Mouse (Mus musculus): Measurements from ENCODE around the gene Metap1d.

Gene Metap1d

DNA sequence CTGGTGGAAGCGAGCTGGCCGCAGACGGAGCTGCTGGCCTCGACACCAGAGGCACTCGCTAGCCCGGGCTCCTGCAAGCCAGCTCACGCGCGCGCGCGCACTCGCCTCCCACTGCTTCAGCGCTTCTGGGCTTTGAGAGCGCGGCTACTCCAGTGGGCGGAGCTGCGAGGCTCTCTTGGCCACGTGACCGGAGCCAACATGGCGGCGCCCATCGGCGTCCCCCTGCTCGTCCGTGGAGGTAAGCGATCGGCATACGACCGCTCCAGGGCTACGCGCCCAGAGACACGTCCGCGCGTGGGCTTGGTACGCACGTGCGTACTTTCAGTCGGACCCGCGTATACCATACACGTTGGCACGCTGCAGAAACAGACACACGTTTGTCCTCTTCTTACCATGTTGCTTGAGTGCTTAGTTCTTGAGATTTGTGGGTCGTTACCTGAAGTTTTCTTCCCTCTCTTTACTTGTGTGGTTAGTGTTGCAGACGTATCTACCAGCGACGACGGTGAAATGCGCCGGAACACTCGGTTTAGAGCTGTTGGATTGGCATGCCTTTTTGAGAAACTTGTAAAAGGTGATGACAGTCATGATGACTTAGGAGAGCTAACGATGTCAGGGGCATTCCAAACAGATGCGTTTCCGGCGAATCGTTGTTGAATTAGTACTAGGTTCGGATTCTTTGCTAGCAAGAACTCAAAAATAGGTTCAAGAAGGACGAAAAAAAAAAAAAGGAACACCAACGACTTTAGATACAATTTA is at the start of gene Metap1d:
Gene Metap1d, plus strand, starts transcription at position 116 of the 756 bp plus-strand sequence.
- DNase-seq: peak; percentile 97

DNA sequence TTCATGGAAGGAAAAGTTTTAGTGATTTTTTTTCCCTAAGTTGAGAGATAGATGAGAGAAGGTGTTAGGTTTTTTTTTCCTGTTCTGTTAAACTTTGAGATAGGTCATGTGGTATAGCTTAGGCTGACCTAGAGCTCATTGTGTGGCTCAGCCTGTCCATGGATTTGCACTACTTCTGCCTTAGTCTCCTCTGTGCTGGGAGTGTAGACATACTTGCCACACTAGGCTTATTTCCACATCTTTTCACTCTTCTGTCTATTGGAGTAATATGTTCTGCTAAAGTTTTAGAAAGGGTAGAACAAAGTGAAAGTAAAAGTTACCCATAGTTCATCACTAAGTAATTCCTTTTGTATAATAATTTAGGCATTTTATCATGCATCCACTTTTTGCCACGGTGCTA is 47.5 kb upstream of the Metap1d start:
- DNase-seq: no peak

DNA sequence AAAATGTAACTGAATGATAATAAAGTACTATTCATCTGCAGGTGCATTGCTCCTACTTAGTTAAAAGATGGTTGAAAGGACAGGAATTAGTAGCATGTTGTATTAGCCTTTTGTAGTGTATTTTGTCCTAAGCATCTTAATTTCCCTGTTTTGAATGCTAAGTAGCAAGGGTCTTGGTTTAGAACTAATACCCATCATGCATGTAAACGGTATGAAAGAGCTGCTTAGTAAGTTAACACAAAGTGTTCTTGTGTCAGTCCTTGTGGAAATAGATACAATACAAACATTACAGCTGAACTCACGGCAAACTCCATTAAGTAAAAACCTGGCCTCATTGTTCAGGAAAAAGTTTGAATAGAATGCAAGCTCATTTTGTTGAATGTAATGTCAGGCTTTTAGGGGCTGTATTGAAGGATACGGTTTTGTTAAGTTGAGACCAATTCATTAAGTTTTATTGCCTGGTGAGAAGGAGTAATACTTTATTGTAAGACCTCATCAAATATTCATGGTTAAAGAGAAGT is 34.3 kb upstream of the Metap1d start:
- DNase-seq: no peak

DNA sequence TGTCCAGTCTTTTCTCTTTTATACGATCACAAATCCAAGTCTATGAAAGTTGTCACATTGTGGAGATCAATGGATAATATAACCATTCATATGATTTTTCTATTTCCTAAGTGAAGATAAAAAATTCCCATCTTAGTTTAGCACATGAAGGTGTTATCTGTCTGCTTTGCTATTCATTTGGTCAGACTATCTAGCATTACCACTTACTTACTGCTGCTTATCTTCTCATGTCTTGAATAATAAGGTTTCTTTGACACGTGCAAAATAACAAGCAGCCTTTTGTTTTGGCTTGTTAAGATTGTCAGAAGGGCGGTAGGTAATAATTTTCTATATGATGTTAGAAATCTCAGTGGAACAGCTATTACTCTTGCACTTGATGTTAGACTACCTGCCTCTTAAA is 33.7 kb upstream of the Metap1d start:
- DNase-seq: no peak

DNA sequence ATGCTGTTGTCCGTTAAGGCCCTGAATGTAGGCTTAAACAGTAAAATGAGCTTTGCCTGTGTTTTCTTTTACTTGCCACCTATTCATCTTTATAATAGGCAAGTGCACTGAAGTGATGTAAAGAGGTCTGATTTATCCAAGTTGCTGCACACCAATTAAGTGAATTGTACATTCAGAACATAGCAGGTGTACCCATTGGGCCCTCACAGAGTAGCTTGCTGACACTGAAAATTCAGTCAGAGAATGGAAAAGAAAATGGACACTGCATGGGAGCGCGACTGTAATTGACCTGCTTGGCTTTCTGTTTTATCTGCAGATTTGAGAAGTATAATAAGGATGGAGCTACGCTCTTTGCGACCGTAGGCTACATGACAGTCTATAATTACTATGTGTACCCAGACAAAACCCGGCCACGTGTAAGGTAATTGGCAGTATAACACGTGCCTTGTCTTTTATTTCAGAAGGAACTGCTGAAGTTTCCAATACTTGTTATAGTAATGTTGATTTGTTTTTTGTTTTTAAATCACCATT is 32.1 kb upstream of the Metap1d start:
- no peak for DNase-seq

DNA sequence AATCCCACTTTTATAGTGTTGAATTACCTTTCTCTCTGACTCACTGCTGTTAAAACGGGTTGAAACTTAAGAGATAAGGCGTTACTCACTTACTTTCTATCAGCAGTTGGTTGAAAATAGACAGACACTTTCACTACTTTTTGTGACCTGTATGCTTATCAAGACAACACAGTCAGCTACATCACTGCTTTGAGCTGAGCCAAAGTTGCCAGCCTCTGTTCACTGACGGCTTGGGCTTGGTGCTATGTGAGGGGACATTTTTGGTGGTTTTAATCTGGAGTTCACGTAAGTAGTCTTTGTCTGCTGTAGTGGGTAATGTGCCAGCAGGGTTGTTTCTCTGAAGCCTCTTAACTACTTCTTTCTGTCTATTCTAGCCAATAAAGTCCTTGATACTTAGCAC is 28.5 kb upstream of the Metap1d start:
- DNase-seq: no peak

DNA sequence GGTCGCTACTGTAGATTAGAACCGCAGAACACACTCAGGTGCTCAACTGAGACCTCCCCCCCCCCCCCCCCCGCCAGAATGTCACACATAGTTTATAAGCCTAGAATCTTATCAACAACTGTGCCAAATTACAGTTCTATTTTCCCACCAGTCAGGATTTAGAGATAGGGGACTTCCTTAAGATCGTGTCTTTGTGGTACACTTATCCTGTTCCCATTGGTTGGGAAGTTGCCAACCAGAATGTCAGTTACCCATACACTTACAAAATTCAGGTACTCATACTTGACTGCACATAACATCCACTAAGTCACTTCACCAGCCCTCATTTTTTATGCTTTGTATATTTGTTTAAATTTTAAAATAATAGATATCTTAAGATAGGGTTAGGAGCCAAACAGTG is 17.6 kb upstream of the Metap1d start:
- DNase-seq: no peak

DNA sequence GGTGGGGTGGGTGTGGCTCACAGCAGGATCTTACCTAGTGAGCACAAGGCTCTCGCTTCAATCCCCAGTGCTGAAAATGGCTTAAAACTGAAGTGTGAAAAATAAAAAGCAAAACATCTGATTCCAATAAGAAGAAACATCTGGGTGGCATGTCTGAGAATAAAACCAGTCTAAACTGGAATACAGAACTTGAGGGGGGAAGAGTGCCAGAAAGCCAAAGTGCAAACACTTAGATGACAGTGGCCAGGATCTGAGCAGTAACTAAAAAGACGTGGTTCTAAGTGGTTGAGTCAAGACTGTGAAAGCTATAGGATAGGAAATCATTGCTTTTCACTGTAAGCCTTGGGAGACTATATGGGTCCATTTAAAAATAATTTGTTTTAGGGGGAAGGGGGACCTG is 9.7 kb upstream of the Metap1d start:
- DNase-seq: no peak

DNA sequence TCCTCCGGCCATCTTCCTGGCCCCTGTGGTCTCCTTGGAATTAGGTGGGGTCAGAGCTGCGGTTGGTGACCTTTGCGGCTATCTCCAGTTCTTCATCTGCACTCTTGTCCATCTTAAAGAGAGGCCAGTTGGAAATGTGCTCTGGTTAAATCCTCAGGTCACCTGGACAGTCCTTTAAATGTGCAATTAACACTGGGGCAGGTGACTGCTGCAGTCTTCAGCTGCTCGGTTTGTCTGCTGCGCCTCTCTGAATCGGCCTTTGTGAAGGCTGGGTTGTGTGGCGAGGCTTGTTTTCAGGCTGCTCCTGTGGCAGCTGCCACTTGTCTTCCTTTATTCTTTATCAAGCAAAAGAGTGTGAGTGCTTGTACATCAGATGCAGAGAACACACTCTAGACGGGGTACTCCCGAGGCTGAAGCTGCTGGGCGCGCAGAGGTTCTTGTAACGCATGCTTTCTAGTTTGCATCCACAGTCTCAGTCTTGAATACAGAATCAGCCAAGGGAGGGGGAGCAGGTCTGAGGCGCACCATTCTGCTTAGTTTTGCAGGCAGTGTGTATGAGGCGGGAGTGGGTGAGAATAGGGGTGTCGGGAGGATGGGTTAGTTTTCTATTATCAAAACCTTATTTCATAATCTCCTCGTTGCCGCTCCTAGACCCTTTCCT is 7.4 kb upstream of the Metap1d start:
- no peak for DNase-seq

DNA sequence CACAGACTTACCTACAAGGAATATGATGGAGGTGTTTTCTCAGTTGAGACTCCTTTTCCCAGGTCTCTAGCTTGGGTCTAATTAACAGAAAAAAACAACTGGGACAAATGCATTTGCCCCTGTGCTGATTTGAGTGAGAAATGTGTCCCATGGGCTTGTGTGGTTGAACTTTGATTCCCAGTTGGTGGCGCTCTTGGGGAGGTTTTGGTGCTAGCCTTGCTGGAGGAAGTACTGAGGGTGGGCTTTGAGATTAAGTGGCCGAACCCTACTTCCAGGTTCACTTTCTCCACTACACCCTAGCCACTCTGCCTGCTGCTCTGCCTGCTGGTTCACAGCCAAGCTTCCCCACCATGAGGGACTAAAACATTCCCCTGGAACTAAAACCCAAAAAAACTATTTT is 3.5 kb upstream of the Metap1d start:
- no peak for DNase-seq

DNA sequence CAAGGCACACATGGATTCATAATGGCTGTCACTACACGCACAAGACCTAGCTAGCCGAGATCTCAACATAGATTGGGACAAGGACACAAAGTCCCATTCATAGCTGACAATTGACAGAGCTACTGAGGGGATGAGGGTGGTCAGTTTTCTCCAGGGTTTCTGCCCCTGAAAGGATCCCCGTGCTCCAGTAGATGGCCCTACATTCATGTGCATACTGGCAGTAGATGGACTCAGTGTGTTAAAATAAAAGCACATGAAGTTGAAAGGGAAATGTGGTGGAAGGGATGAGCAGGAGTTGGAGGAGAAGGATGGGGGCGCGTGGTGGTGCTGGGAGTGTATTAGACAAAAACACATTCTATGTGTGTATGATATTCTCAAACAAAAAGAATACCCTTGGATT is 1.3 kb upstream of the Metap1d start:
- no peak for DNase-seq

DNA sequence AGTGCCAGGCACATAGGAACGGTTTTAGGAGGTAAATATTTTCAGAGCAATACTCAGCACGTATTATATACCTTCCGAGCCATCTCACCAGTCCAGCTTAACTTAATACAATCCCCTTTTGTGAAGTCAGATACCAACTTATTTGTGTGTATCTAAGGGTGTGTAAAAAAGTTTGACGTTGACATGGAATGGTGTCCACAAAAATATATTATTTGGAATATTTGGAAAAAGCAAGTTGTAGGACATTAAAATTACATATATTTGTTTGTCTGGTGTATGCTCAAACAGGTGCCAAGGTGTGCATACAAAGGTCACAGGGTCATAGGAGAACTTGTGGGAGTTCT is 813 bp downstream of the Metap1d start:
- DNase-seq: no peak

DNA sequence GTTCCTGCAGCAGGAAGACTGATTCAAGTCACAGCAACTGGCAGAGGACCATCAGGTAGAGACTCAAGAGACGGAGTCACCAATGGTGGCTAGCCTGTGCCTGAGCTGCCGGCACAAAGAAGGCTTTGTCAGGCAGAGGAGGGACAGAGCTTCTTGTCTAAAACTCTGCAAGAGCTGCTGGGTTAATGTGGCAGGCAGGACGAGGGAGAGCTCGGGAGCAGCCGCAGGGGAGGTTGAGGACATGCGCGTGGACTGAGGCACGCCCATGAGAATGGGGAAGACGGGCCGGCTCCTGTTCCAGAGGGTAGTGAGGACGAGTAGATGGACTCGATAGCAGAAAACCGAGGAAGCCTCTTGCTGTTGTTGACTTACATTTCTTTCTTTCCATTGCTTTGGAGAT is 5.5 kb downstream of the Metap1d start:
- DNase-seq: no peak

DNA sequence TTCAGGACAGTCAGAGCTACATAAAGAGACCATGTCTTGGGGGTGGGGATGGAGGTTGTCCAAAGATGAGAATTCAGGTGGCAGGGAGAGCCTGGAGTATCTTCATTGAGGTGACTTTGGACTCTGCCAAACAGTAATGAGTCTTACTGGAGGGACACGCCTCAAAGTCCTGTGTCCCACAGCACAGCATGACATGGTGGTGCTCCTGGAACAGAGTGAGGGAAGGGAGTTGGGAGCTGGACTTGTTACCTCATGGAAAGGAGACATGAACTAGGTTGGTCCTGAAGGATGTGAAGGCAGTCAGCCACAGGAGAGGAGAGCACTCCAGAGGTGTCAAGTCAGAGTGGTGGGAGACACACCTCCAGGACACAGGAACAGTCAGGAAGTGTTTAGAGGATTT is 6.6 kb downstream of the Metap1d start:
- DNase-seq: no peak

DNA sequence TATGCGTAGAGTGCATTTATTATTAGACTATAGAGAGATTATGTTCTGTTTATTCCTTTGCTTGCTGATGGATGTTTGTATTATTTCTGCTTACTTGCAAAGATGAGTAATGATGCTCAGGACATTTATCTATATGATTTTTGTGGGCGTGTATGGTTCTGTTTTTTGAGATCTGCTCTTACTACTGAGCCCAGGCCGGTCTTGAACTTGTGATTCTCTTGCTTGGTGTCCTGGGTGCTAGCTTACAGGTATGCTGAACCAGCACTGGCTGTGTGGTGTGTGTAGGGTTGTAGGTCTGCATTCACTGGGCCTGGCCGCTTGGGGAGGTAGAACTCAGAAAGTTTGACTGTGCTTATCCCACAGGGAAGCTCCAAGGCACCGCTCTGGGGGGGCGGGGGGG is 8.1 kb downstream of the Metap1d start:
- DNase-seq: no peak

DNA sequence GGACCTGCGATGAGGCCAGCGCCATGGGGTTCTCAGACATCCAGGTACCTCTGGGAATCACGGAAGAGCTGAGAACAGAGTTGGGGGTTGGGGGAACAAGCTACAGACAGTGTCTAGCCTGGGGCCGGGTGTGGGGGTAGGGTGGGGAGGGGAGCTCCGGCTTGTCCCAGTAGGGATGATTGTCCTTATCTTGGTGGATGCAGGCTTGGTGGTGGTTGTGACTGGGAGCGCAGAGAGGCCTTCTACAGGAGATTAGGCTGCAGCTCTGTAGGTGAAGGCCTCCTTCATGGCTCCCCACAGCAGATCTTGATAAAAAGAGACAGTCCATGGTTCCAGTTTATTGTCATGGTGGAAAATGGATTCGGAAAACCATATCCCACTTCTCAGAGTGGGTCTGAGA is 8.5 kb downstream of the Metap1d start:
- no peak for DNase-seq

DNA sequence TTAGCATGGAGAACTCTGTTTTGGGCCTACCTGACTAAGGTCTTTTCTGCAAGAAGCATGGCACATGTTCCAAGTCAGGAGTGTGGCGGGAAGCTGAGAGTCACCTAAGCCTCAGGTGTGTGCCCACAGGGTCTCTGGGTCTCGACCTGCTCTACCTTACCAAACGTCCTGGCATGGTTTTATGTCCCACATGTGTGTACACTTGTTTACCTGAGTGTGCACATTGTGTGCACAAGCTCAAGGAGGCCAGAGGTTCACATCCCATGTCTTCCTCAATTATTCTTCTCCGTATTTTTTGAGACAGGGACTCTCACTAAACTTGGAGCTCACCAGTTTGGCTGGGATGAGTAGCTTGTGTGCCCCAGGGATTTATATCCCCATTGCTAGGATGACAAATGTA is 9.0 kb downstream of the Metap1d start:
- DNase-seq: no peak

DNA sequence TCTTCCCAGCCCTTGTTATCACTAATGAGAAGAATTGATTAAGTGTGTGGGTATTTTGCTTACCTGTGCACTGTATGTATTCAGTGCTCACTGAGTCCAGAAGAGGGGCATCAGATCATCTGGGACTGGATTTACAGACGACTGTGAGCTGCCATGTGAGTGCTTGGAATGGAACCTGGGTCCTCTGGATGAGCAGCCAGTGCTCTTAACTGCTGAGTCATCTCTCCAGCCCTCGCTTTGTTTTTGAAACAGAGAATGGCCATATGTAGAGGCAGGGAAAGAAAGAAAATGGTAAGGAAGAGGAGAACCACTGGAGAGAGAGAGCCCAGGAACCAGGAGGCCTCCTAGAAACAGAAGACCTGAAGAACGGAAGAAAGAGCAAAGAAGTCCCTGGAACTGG is 9.5 kb downstream of the Metap1d start:
- DNase-seq: no peak

DNA sequence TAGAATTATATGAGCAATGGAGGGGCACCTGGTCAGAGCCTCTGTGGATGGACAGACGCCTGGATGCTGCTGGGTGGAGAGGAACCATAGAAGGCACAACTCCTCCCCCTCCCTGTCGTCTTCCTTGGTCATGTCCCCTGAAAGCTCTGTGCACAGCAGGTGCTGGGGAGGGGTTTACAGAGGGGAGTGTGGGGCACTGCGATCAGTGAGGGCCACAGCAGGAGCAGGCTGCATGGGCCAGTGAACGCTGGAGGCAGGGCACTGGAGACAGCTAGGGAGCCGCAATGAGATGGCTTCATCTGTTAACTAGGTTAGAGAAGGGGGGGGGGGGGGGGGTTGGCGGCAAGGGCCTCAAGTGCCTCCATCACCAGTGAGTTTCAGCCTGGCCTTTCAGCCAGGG is 13.0 kb downstream of the Metap1d start:
- DNase-seq: no peak

DNA sequence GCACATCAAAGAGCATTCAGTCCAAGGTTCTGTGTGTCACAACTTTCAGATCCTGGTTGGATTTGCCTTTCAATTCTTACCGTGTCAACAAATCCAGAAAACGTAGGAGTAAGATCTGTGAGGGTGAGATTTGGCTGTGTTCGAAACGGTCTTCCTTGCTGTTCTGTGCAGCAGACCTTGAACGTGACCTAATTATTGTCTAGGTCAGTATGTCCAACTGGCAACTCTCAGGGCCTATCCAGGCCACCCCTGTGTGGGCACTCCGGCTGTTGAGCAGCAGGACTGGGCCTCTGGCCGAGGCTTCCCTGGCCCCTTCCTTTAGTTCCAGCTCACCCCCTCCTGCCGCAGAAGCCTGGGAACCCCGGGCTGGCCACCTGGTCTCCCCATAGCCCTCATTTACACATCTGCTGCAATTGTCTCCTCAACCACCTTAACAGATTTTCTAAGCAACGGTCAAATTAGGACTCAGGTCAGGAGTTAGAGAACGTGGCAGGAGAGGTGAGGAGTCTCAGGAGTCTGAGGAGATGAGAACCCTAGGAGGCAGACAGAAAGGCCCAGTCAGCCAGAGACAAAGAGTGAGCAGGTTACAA is 13.9 kb downstream of the Metap1d start:
- DNase-seq: peak; percentile 67

DNA sequence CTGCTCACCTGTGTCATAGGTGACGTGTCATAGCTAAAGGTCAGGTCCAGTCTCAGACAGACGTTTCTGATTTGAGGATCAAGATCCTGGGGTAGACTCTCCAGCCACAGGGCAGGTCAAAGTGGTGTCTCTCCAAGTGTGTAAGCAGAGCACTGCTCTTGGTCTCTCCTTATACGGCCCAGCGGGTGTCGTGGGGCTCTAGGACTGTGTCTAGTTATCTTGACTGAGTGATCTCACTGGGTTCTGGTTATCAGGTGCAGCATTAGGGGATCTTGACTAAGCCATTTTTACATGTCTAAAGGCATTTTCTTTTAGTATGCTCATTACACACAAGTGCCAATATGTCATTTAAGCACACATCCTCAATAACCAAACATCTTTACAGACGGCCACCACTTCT is 18.0 kb downstream of the Metap1d start:
- no peak for DNase-seq

DNA sequence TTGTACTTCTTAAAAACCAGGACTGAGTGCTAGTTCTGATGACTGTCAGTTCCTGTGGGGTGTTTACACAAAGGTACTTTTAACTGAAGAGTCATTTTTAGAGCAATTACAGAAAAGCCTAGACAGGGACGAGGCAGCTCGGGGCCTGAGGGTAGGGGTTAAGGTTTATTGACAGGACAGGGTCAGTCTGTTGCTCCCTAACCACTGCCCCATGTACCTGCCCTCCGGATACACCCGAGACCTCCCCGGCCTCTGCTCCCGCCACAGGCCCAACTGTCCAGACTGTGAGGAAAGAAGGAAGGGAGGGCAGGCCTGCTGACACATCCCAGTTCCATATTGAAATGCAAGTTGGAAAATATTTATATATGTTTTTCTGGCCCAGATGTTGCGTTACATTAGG is 20.8 kb downstream of the Metap1d start:
- no peak for DNase-seq

DNA sequence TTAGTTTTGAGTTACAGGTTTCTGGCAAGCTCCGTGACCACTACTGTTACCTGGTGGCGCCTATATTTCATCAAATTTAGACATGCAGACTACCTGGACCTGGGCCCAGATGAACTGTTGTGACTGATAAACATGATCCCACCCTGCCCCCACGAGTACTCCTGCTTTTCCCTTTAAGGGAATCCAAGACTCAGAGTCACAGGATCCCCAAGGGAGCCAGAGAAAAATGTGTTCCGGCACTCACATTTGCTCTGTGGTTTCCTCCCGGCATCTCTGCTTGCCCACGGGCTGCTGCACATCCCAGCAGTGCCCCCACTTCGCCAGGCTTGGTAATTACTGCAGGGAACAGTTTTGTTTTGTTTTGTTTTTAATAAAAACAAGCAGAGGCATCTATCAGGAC is 21.3 kb downstream of the Metap1d start:
- no peak for DNase-seq

DNA sequence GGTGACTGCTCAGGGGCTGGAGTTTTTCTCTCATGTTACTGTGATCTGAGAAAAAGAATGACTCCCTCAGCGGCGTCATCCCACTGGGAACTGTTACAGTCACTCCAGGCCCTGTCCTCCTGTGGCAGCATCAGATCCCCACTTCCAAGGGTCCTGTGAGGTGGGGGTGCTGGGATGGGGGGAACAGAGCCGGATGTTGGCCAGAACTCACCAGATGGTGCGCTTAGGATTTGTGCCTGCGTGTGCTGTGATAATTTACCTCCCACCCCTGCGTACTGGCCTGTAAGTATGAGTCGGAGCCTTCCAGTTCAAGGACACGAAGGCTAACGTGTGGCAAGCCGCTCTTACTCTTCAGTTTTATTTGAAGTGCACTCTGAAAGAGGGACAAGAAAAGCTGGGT is 22.2 kb downstream of the Metap1d start:
- no peak for DNase-seq

All from cerebellum, adult 11-12 months (tissue).